Mouse (Mus musculus): ENCODE data around the gene Lrrk1.

- TF ChIP-seq CTCF (IDR thresholded peaks at IDR 0.05; ENCODE audit: borderline replicate concordance, insufficient read depth, low read length) (no peak), POLR2A (IDR thresholded peaks at IDR 0.05; ENCODE audit: low read depth, low read length) (no peak)
Observed at GRCm38 (mm10) chr7:66305714-66306198, 82.4 kb downstream of the Lrrk1 start.
